Mouse (Mus musculus) 416B (cell line): ENCODE data around the gene Sipa1.

Experiments used
- DNase-seq: peaks from one replicate; pipeline ENCODE4 v3.0.0; 2011; ENCODE audit warnings: low read depth

Sipa1 gene

GRCm38 (mm10) chr19:5603664-5604063 is 59.8 kb downstream of the Sipa1 start:
- DNase-seq = no peak

GRCm38 (mm10) chr19:5601752-5602541 is 61.6 kb downstream of the Sipa1 start, which contains the start of gene Rnaseh2c:
Gene Rnaseh2c (plus strand): TSS chr19:5601873.
- peak; percentile 85 for DNase-seq
